Mouse (Mus musculus): Measurements from ENCODE around the gene A630095N17Rik. TPM values are rescaled to one million over a fixed set of nuclear protein-coding genes. Genes with fewer than 3 reads are reported as not detected.
"Not testable (repeated sequence)": the region's sequence is repeated elsewhere in the genome, so short reads cannot be mapped to it uniquely, and the experiment has no call there.

Gene A630095N17Rik
- polyA plus RNA-seq, 1 experiment from 2014 or later = not detected

DNA sequence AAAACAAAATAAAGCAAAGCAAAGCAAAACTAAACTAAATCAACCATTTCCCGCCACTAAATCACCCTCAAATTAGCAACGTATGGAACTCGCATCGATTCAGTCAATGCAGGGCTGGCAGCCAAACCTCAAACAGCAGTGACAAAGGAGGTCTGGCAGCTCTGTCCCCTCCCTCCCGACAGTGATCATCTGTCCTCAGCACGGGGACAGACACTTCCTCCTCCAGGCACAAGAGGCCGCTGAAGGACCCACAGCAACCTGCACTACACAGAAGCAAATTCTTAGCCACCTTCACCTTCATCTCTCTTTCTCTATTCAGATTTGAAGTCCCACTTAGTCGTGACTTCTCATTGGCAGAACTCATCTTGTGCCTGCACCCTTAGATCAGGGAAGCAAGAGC is 2.7 kb upstream of the A630095N17Rik start:
- Histone ChIP-seq H3K36me3 (peaks cover 2% of the 10 kb centered on the region; the same call in 1 of the 2 replicates), H3K4me1 (replicated peaks) (peaks cover 20% of the 10 kb centered on the region), H3K27ac (replicated peaks) (no peak overlapping the region), H3K4me2 (peak overlapping the region; percentile 8; the same call in 1 of the 2 replicates), H3K9me3 (no peaks in the 10 kb centered on the region), H3K27me3 (no peaks in the 10 kb centered on the region), H3K4me3 (no peak overlapping the region), H3K9ac (no peak overlapping the region)
- ATAC-seq (ENCODE audit: low FRiP score, low read depth) = peak; percentile 51; the same call in 1 of the 2 replicates
- 2% methylated on average over 8 of the region's 8 CpGs for WGBS

DNA sequence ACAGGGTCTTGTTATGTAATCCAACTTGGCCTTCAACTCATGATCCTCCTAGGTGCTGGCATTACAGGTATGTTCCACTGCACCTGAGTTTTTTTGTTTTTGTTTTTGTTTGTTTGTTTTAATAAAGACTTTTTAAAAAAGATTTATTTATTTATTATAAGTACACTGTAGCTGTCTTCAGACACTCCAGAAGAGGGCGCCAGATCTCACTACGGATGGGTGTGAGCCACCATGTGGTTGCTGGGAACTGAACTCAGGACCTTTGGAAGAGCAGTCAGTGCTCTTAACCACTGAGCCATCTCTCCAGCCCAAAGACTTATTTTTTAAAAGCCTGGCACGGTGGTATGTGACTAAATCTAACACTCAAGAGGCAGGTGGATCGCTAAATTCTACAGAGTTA is 587 bp upstream of the A630095N17Rik start:
- peaks cover 19% of the 10 kb centered on the region for H3K4me1 ChIP-seq (replicated peaks)
- H3K27me3 ChIP-seq; H3K27ac ChIP-seq (replicated peaks); H3K9me3 ChIP-seq; H3K9ac ChIP-seq; H3K36me3 ChIP-seq; H3K4me3 ChIP-seq; ATAC-seq (ENCODE audit: low FRiP score, low read depth); H3K4me2 ChIP-seq: not testable (repeated sequence)
- 70% methylated on average over 4 of the region's 4 CpGs for WGBS

DNA sequence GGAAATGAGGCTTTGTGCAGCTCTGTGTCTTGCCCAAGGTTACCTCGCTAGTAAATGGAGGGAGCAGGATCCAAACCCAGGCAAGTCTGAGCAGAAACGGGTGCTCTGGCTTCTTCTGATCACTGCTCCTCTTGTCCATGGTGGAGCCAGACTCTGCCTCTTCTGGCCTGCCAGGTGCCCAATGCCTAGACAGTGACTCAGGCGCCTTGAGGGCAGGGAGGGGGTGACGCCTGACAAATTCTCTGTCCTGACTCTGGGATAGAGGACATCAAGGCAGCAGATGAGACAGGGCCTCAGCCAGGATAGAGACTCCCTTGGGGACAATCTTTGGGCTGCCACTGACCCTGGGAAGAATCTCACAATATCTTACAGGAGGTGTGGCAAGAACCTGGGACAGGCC is 678 bp downstream of the A630095N17Rik start:
- Histone ChIP-seq H3K36me3 (no peaks in the 10 kb centered on the region), H3K4me2 (no peak overlapping the region), H3K27me3 (0 out of 2 replicates have a peak, but pooled peaks cover 3% of the 10 kb centered on the region), H3K9me3 (no peaks in the 10 kb centered on the region), H3K4me3 (no peak overlapping the region), H3K9ac (no peak overlapping the region), H3K4me1 (replicated peaks) (peaks cover 10% of the 10 kb centered on the region; the same call in 1 of the 2 replicates), H3K27ac (replicated peaks) (no peak overlapping the region)
- ATAC-seq (ENCODE audit: low FRiP score, low read depth) = no peak
- WGBS = 87% methylated on average over 4 of the region's 4 CpGs

DNA sequence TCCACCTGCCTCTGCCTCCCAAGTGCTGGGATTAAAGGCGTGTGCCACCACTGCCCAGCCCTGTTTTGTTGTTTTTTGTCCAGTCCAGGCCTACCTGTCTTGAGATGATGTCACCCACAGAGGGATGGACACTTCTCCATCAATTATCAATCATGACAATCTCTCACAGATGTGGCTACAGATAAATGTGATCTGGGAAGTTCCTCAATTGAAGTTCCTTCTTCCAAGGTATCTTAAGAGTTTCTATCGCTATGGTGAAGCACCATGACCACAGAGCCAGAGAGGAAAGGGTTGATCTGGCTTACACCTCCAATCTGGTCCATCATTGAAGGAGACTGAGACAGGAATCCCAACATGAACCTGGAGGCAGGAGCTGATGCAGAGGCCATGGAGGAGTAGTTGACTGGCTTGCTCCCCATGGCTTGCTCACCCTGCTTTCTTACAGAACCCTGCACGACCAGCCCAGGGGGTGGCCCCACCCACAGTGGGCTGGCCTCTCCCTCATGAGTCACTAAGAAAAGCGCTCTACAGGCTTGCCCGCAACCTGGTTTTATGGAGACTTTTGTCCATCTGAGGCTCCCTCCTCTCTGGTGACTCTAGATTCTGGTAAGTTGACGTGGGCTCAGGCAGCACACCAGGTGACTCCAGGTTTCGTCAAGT is 1.4 kb downstream of the A630095N17Rik start:
- no peak overlapping the region for H3K4me3 ChIP-seq
- WGBS = 81% methylated on average over 7 of the region's 7 CpGs
- H3K4me2 ChIP-seq = no peak overlapping the region
- no peak overlapping the region for H3K27ac ChIP-seq (replicated peaks)
- no peak overlapping the region for H3K9ac ChIP-seq
- 0 out of 2 replicates have a peak, but pooled peaks cover 3% of the 10 kb centered on the region for H3K27me3 ChIP-seq
- no peaks in the 10 kb centered on the region for H3K9me3 ChIP-seq
- ATAC-seq (ENCODE audit: low FRiP score, low read depth) = no peak
- H3K4me1 ChIP-seq (replicated peaks) = peaks cover 7% of the 10 kb centered on the region; the same call in 1 of the 2 replicates
- no peaks in the 10 kb centered on the region for H3K36me3 ChIP-seq

DNA sequence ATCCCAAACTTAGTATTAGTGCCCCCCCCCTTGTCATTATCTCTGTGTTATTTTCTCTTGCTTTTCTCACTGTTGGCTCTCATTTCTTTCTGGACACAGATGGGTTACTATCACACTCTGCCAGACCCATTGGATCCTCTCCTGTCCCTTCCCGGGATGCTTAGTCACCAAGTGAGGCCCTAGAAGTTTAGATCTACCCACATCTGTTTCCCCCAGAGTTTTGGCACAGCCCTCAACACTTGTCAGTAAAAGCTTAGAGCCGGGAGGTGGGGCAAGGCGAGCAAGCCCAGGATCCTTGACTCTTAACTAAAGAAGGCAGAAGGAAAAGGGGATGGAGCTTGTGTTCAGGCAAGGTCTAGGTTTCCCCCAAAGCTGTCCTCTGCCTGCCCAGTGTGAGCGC is 2.7 kb downstream of the A630095N17Rik start:
- whole genome bisulfite sequencing = 71% methylated on average over 4 of the region's 4 CpGs
- Histone ChIP-seq H3K27me3 (0 out of 2 replicates have a peak, but pooled peaks cover 3% of the 10 kb centered on the region), H3K27ac (replicated peaks) (no peak overlapping the region), H3K36me3 (no peaks in the 10 kb centered on the region), H3K9ac (no peak overlapping the region), H3K9me3 (no peaks in the 10 kb centered on the region), H3K4me2 (no peak overlapping the region), H3K4me1 (replicated peaks) (no peaks in the 10 kb centered on the region), H3K4me3 (no peak overlapping the region)
- ATAC-seq (ENCODE audit: low FRiP score, low read depth) = no peak

DNA sequence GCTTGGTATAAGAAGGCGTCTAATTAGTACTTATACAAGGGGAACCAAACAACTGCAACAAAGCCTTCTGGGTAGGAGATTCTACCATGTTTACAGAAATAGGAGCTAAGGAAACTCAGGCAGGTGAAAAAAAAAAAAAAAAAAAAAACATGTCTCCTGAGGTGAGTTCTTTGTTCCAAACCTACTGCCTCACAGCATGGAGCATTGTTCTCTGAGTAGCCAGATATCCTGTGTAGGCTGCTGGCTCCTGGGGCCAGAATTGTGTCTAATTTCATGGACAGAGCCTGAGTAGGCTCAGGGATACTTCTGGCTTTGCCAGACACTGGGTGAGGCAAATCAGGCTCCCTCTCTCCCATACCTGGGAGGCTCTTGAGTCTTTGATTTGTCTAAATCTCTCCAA is 4.2 kb downstream of the A630095N17Rik start:
- H3K4me2 ChIP-seq = no peak overlapping the region
- H3K9ac ChIP-seq = no peak overlapping the region
- H3K4me1 ChIP-seq (replicated peaks) = no peaks in the 10 kb centered on the region
- ATAC-seq (ENCODE audit: low FRiP score, low read depth) = no peak
- no peak overlapping the region for H3K4me3 ChIP-seq
- 81% methylated on average over 1 of the region's 1 CpGs for WGBS
- H3K27me3 ChIP-seq = peaks cover 8% of the 10 kb centered on the region
- no peaks in the 10 kb centered on the region for H3K36me3 ChIP-seq
- no peak overlapping the region for H3K27ac ChIP-seq (replicated peaks)
- no peaks in the 10 kb centered on the region for H3K9me3 ChIP-seq

DNA sequence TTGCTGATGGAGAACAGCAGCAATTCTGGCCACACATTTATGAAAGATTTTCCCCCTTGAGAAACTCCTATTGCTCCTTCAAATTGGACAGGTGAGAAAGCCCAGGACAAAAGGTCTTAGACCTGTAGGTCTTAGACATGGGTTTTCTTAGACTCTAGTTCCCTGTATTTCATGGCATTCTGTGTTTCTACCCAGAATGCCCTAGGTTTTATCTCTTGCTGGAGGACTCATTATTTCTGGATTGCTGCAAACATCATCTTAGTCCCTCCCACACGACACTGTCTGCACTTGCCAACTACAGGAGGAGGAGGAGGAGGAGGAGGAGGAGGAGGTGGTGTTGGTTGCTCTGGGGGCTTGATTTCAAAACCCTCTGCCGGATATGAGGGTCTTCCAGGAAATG is 5.8 kb downstream of the A630095N17Rik start:
- no peaks in the 10 kb centered on the region for H3K9me3 ChIP-seq
- H3K4me2 ChIP-seq = no peak overlapping the region
- no peak overlapping the region for H3K27ac ChIP-seq (replicated peaks)
- H3K27me3 ChIP-seq = peaks cover 19% of the 10 kb centered on the region
- ATAC-seq (ENCODE audit: low FRiP score, low read depth) = no peak
- H3K4me1 ChIP-seq (replicated peaks) = no peaks in the 10 kb centered on the region
- H3K4me3 ChIP-seq = no peak overlapping the region
- no peaks in the 10 kb centered on the region for H3K36me3 ChIP-seq
- H3K9ac ChIP-seq = no peak overlapping the region
- WGBS = 61% methylated on average over 2 of the region's 2 CpGs

DNA sequence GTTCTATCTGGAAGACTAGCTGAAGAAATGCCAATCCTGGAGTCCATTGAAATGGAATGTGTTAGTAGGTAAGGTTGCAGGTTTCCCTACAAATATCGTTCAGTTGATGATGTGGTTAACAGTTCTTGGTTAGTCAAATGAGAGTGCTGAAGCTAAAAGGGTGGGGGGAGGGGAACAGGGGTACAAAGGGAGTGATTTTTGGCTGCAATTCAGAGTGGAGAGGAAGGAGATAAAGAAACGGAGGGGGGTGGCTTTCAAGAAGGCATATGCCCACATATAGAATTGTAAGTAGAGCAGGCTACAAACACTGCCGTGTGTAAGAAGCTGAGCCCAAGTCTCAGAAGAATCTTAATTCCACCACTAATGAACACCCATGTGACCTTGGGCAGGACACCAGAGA is 6.4 kb downstream of the A630095N17Rik start:
- Histone ChIP-seq H3K27ac (replicated peaks) (no peak overlapping the region), H3K27me3 (peaks cover 26% of the 10 kb centered on the region), H3K4me3 (no peak overlapping the region), H3K36me3 (no peaks in the 10 kb centered on the region), H3K9me3 (no peaks in the 10 kb centered on the region), H3K4me1 (replicated peaks) (no peaks in the 10 kb centered on the region), H3K4me2 (no peak overlapping the region), H3K9ac (no peak overlapping the region)
- ATAC-seq (ENCODE audit: low FRiP score, low read depth) = no peak
- 72% methylated on average over 3 of the region's 3 CpGs for WGBS

DNA sequence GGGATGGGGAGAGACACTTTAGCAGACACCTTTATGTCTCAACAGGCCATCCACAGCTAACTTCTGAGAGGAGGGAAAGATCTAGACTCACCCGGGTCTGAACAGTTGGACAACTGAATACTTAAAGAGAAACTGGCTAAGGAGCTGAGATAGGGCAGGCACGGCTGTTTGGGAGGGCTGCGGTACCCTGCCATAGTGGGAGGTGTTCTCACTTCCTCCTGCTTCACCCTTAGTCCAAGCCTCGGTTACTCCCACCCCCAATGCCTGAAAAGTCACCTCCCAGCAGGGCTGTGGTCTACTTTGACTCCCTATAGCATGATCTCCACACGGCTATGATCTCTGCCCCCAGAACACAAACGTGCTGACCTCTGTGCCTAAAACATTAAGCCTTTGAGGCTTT is 8.4 kb downstream of the A630095N17Rik start:
- H3K4me2 ChIP-seq = no peak overlapping the region
- 76% methylated on average over 6 of the region's 6 CpGs for WGBS
- no peak for ATAC-seq (ENCODE audit: low FRiP score, low read depth)
- H3K4me3 ChIP-seq = no peak overlapping the region
- H3K27ac ChIP-seq (replicated peaks) = no peak overlapping the region
- no peaks in the 10 kb centered on the region for H3K36me3 ChIP-seq
- H3K9ac ChIP-seq = no peak overlapping the region
- H3K9me3 ChIP-seq = no peaks in the 10 kb centered on the region
- H3K27me3 ChIP-seq = peaks cover 41% of the 10 kb centered on the region
- peaks cover 15% of the 10 kb centered on the region for H3K4me1 ChIP-seq (replicated peaks)

DNA sequence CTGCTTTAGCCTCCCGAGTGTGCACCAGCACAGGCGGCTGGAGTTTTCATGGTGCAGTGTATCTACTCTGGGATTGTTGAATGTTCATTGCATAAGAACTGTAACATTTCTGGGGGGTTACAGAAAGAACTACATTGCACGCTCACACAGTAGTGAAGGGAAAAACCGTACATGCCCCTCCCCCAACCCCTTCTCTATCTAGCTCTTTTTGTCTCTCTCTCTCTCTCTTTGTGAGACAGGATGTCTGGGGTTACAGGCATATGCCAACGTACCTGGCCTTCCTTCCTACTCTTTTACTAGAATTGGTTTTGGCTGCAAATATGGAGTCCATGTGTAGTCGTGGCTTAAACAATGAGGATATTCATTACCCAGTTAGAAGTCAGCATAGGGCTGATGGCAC is 9.0 kb downstream of the A630095N17Rik start:
- no peak overlapping the region for H3K27ac ChIP-seq (replicated peaks)
- no peaks in the 10 kb centered on the region for H3K9me3 ChIP-seq
- no peak for ATAC-seq (ENCODE audit: low FRiP score, low read depth)
- H3K4me3 ChIP-seq = no peak overlapping the region
- 80% methylated on average over 6 of the region's 6 CpGs for WGBS
- H3K4me2 ChIP-seq = no peak overlapping the region
- peaks cover 21% of the 10 kb centered on the region for H3K4me1 ChIP-seq (replicated peaks)
- H3K36me3 ChIP-seq = no peaks in the 10 kb centered on the region
- H3K9ac ChIP-seq = no peak overlapping the region
- H3K27me3 ChIP-seq = peaks cover 45% of the 10 kb centered on the region

DNA sequence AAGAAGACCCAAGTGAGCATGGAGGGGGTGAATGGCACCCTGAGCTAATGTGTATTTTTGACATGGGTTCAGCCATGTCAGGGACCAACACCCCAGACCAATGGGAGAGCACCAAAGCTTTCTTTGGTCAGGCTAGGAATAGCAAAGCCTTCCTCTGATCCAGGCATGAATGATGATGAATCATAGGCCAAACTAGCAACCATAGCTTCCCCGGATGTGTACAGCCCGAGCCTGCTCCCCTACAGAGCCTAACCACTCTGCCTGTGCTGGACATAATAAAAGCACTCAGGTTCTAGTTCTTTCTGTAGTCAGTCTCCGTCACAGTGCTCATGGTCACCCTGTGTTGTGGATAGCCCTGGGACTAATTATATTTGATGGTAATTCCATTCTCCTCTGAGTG is 10.4 kb downstream of the A630095N17Rik start:
- no peak overlapping the region for H3K4me3 ChIP-seq
- peaks cover 54% of the 10 kb centered on the region for H3K27me3 ChIP-seq
- ATAC-seq (ENCODE audit: low FRiP score, low read depth) = no peak
- whole genome bisulfite sequencing = 77% methylated on average over 3 of the region's 3 CpGs
- no peak overlapping the region for H3K27ac ChIP-seq (replicated peaks)
- no peak overlapping the region for H3K9ac ChIP-seq
- H3K36me3 ChIP-seq = no peaks in the 10 kb centered on the region
- H3K4me1 ChIP-seq (replicated peaks) = peaks cover 21% of the 10 kb centered on the region
- H3K4me2 ChIP-seq = no peak overlapping the region
- H3K9me3 ChIP-seq = no peaks in the 10 kb centered on the region

DNA sequence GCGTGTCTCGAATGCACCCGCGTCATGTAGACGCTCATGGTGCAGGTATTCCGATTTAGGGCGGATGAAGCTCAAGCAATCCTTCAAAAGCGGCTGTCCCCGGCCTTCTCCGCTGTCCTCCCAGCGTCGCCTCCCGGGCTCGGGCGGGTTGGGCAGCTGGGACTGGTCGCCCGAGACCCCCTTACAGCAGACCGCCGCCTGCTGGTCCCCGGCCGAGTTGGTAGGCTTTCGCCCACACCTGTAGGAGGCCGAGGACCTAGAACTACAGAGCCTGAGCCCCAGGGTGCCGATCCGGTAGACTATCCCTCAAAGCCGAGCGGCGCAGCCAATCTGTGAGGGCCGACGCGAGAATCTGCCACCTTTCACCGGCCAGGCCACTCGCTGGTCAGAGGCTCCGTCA is 12.4 kb downstream of the A630095N17Rik start, which contains the start of gene Tuba4a:
Gene Tuba4a (minus strand): TSS at position 335 of the 400 bp plus-strand sequence.
- ATAC-seq (ENCODE audit: low FRiP score, low read depth) = peak; percentile 43
- peak within 1 kb of the TSS; percentile 96 for H3K4me2 ChIP-seq
- under 1% methylated on average over 34 of the region's 34 CpGs for whole genome bisulfite sequencing
- peak within 1 kb of the TSS; percentile 55 for H3K9ac ChIP-seq
- peak within 1 kb of the TSS; percentile 65 for H3K4me3 ChIP-seq
- H3K36me3 ChIP-seq = 0 out of 2 replicates have a peak, but pooled peaks cover 4% of the 10 kb centered on the region
- H3K27ac ChIP-seq (replicated peaks) = no peak within 1 kb of the TSS
- H3K4me1 ChIP-seq (replicated peaks) = peaks cover 21% of the 10 kb centered on the region
- peaks cover 59% of the 10 kb centered on the region for H3K27me3 ChIP-seq
- H3K9me3 ChIP-seq = no peaks in the 10 kb centered on the region
